Comparison of ENCODE assay signal across 21 mouse cellular contexts in the genomic region with DNA sequence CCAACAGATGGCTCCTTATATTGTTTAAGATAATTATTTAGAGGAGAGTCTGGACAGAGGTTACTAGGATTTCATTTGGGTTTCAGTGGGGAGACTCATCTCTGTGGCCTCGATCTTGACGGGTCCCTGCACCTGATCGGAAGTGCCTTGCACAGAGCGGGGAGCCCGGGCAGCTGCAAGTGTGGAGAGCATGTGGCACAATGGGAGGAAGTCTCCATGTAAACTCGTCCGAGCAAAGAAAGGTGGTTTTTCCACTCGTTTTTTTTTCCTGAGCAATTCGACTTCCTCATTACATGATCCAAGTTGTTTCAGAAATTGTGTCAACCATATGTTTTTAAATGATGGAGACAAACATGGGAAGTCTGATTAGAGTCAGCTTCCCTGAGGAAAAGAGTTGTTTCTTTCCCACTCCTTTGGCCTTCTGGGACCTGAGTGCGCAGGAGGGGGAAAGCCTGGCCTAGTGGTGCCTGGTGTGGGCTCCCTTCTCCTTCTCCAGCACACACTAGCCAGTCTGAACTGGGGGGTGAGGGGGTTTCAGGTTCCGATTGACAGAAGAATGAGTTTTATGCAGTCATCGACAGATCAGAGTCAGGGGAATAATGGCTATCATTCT.
DNase-seq lines count a peak whose midpoint lies in the region; ATAC-seq and TF ChIP-seq lines count a peak whose summit lies in the region.
"Had no signal": no experiment of that assay in that cellular context is flagged by ENCODE, and none has a peak within 500 bp of the region (broad histone marks: within the 10 kb centered on the region; RNA-seq: fewer than 3 reads in every experiment).

No protein-coding gene starts in this region.

- H3K79me2 ChIP-seq in CH12.LX (replicated peaks; ENCODE audit: control insufficient read depth, extremely low read depth, insufficient read depth, poor library complexity, severe bottlenecking), result no peaks in the 10 kb centered on the region

- dilution Hi-C loops in CH12.LX (cut with MboI; ENCODE audit: extremely low pct_ligation_motif_present, extremely low pct_unique_long_range_greater_than_20kb, low sequenced_read_pairs), result no loop called here

- H3K4me1 ChIP-seq in heart, embryonic 13.5 days, result 0 out of 2 replicates have a peak, but pooled peaks cover 5% of the 10 kb centered on the region
- no peaks in the 10 kb centered on the region for H3K4me1 ChIP-seq in kidney, embryonic 16.5 days (ENCODE audit: insufficient read depth, low read length)
- no peaks in the 10 kb centered on the region; a peak in 1 of 4 replicates for H3K4me1 ChIP-seq in CH12.LX (ENCODE audit: control insufficient read depth in 1 of 2, insufficient read depth in 2 of 2)
- H3K4me1 ChIP-seq in lung, postnatal 0 days (ENCODE audit: insufficient read depth, low read depth, low read length), result no peaks in the 10 kb centered on the region; the same call in 1 of the 2 replicates

- no peak overlapping the region for H3K4me3 ChIP-seq in heart, embryonic 13.5 days
- no peak overlapping the region for H3K4me3 ChIP-seq in kidney, embryonic 16.5 days (ENCODE audit: low read length)
- no peak overlapping the region for H3K4me3 ChIP-seq in CH12.LX (replicated peaks in 1 of 3; ENCODE audit: low read depth in 2 of 3, low read length in 2 of 3, poor library complexity in 1 of 3)
- no peak overlapping the region for H3K4me3 ChIP-seq in lung, postnatal 0 days (ENCODE audit: low read depth, low read length)
- H3K4me3 ChIP-seq: forebrain, embryonic 10.5 days; left cerebral cortex, adult 2 months; midbrain, embryonic 10.5 days had no signal

- no peak for TF ChIP-seq CTCF in CH12.LX (conservative IDR thresholded peaks at IDR 0.05 in 1 of 2, IDR thresholded peaks at IDR 0.05 in 1 of 2; ENCODE audit: low read depth in 2 of 2, low read length in 2 of 2)
- TF ChIP-seq CTCF in lung, postnatal 0 days (IDR thresholded peaks at IDR 0.05), result no peak

- H3K27me3 ChIP-seq in heart, embryonic 13.5 days (replicated peaks), result no peaks in the 10 kb centered on the region
- H3K27me3 ChIP-seq in kidney, embryonic 16.5 days (ENCODE audit: insufficient read depth, low read length), result no peaks in the 10 kb centered on the region
- no peaks in the 10 kb centered on the region for H3K27me3 ChIP-seq in CH12.LX (replicated peaks)
- H3K27me3 ChIP-seq in lung, postnatal 0 days (replicated peaks; ENCODE audit: insufficient read depth, low read length), result no peaks in the 10 kb centered on the region

- in situ Hi-C loops in CH12.LX (cut with MboI; ENCODE audit: low pct_ligation_motif_present, low pct_unique_long_range_greater_than_20kb, low sequenced_read_pairs), result no loop called here

- WGBS in heart, embryonic 13.5 days, result 66% methylated on average over 12 of the region's 12 CpGs
- WGBS in kidney, embryonic 16.5 days, result 69% methylated on average over 12 of the region's 12 CpGs
- 59% methylated on average over 12 of the region's 12 CpGs for WGBS in lung, postnatal 0 days

- H3K27ac ChIP-seq in heart, embryonic 13.5 days (replicated peaks), result peak overlapping the region; percentile 36; the same call in 1 of the 2 replicates
- peak overlapping the region; percentile 47; the same call in 1 of the 2 replicates for H3K27ac ChIP-seq in kidney, embryonic 16.5 days (ENCODE audit: low read length)
- H3K27ac ChIP-seq in CH12.LX (ENCODE audit: insufficient read depth, low read depth), result no peak overlapping the region
- peak overlapping the region; percentile 68 for H3K27ac ChIP-seq in lung, postnatal 0 days (ENCODE audit: low read length)
- H3K27ac ChIP-seq: forebrain, embryonic 10.5 days; left cerebral cortex, adult 2 months; macrophage; midbrain, embryonic 10.5 days had no signal

- DNase-seq in heart, adult 8-10 months (ENCODE audit: low spot score), result no peak
- no peak for DNase-seq in kidney, postnatal 36 days
- no peak for DNase-seq in CH12.LX (ENCODE audit: extremely low read depth)
- peak; percentile 45 for DNase-seq in lung, postnatal 0 days (ENCODE audit: low spot score)
- no peak for DNase-seq in embryo, embryonic 10.5 days (ENCODE audit: low spot score)
- DNase-seq in left cerebral cortex, postnatal 4 days, result no peak
- DNase-seq: adrenal gland, postnatal 14 days; cerebellum, adult 11-12 months; cerebellum, postnatal 14 days; forebrain, postnatal 0 days; layer of hippocampus, adult 9-11 months; right cerebral cortex, postnatal 14 days; spleen, adult 18-20 months had no signal

- no peaks in the 10 kb centered on the region for H3K9me3 ChIP-seq in heart, embryonic 13.5 days
- H3K9me3 ChIP-seq in kidney, embryonic 16.5 days (ENCODE audit: low read length), result no peaks in the 10 kb centered on the region
- H3K9me3 ChIP-seq in CH12.LX (replicated peaks; ENCODE audit: low read length), result no peaks in the 10 kb centered on the region
- H3K9me3 ChIP-seq in lung, postnatal 0 days (ENCODE audit: low read length), result no peaks in the 10 kb centered on the region
- H3K9me3 ChIP-seq: forebrain, embryonic 10.5 days; midbrain, embryonic 10.5 days had no signal

- no peak overlapping the region for H3K9ac ChIP-seq in heart, embryonic 13.5 days
- no peak overlapping the region for H3K9ac ChIP-seq in kidney, embryonic 16.5 days (replicated peaks; ENCODE audit: low read length)
- no peak overlapping the region for H3K9ac ChIP-seq in CH12.LX (ENCODE audit: insufficient read depth, low read depth)
- no peak overlapping the region for H3K9ac ChIP-seq in lung, postnatal 0 days (replicated peaks; ENCODE audit: low read depth)
- H3K9ac ChIP-seq: forebrain, postnatal 0 days had no signal

- peaks cover 3% of the 10 kb centered on the region; the same call in 1 of the 2 replicates for H3K36me3 ChIP-seq in heart, embryonic 13.5 days
- H3K36me3 ChIP-seq in kidney, embryonic 16.5 days (ENCODE audit: insufficient read depth, low read length), result no peaks in the 10 kb centered on the region
- no peaks in the 10 kb centered on the region for H3K36me3 ChIP-seq in CH12.LX (replicated peaks in 1 of 2; ENCODE audit: control insufficient read depth in 1 of 2, insufficient read depth in 1 of 2, low read length in 1 of 2)
- H3K36me3 ChIP-seq in lung, postnatal 0 days (ENCODE audit: insufficient read depth, low read length), result 0 out of 2 replicates have a peak, but pooled peaks cover 7% of the 10 kb centered on the region

- no peak for TF ChIP-seq RAD21 in CH12.LX (IDR thresholded peaks at IDR 0.05; ENCODE audit: low read depth, low read length)

- H3K4me2 ChIP-seq in heart, embryonic 13.5 days, result no peak overlapping the region
- H3K4me2 ChIP-seq in kidney, embryonic 16.5 days (replicated peaks; ENCODE audit: low read depth, low read length), result no peak overlapping the region
- 0 out of 2 replicates have a peak overlapping the region, but pooled peaks have one; percentile 12 for H3K4me2 ChIP-seq in CH12.LX (ENCODE audit: insufficient read depth, low read depth, poor library complexity, severe bottlenecking)
- no peak overlapping the region for H3K4me2 ChIP-seq in lung, postnatal 0 days (replicated peaks; ENCODE audit: low read depth, low read length)
- H3K4me2 ChIP-seq: liver, embryonic 11.5 days had no signal

- intact Hi-C loops in left cerebral cortex, postnatal 4 days (cut with DNase I), result no loop called here

- ATAC-seq in heart, embryonic 13.5 days (ENCODE audit: extremely low read depth, insufficient number of reproducible peaks, low FRiP score, low TSS enrichment), result no peak
- ATAC-seq in kidney, embryonic 16.5 days (ENCODE audit: low FRiP score, low TSS enrichment), result no peak
- ATAC-seq in lung, postnatal 0 days, result peak; percentile 64
- ATAC-seq: forebrain, postnatal 0 days; hindbrain, embryonic 16.5 days had no signal

- TF ChIP-seq POLR2A in CH12.LX (IDR thresholded peaks at IDR 0.05; ENCODE audit: low read depth, low read length), result no peak

- TF ChIP-seq EP300 in CH12.LX (IDR thresholded peaks at IDR 0.05; ENCODE audit: low read length), result no peak
- peak; percentile 77 for TF ChIP-seq EP300 in lung, postnatal 0 days (IDR thresholded peaks at IDR 0.05)

TF ChIP-seq in CH12.LX, 34 proteins besides CTCF, POLR2A, EP300 and RAD21:
- no peak for TF ChIP-seq JUN (IDR thresholded peaks at IDR 0.05; ENCODE audit: insufficient read depth, low read depth, low read length)
- no peak for TF ChIP-seq POLR2AphosphoS2 (IDR thresholded peaks at IDR 0.05; ENCODE audit: low read depth, low read length)
- no peak for TF ChIP-seq IRF4 (IDR thresholded peaks at IDR 0.05; ENCODE audit: low read depth, low read length)
- TF ChIP-seq USF2 (conservative IDR thresholded peaks at IDR 0.05; ENCODE audit: low read depth, low read length), result no peak
- TF ChIP-seq ZMIZ1 (IDR thresholded peaks at IDR 0.05; ENCODE audit: low read depth, low read length), result no peak
- no peak for TF ChIP-seq BHLHE40 (IDR thresholded peaks at IDR 0.05; ENCODE audit: low read depth, low read length)
- no peak for TF ChIP-seq ZC3H11A (IDR thresholded peaks at IDR 0.05; ENCODE audit: low read depth, low read length)
- no peak for TF ChIP-seq KAT2A (IDR thresholded peaks at IDR 0.05; ENCODE audit: insufficient replicate concordance, low read length)
- TF ChIP-seq CHD1 (IDR thresholded peaks at IDR 0.05; ENCODE audit: low read depth, low read length), result no peak
- TF ChIP-seq NELFE (IDR thresholded peaks at IDR 0.05; ENCODE audit: low read depth, low read length), result no peak
- TF ChIP-seq CHD2 (IDR thresholded peaks at IDR 0.05; ENCODE audit: low read length), result no peak
- TF ChIP-seq TCF12 (IDR thresholded peaks at IDR 0.05; ENCODE audit: low read depth, low read length), result no peak
- TF ChIP-seq TBP (conservative IDR thresholded peaks at IDR 0.05; ENCODE audit: low read depth, low read length), result no peak
- no peak for TF ChIP-seq ZNF384 (IDR thresholded peaks at IDR 0.05; ENCODE audit: low read depth, low read length)
- TF ChIP-seq SIN3A (IDR thresholded peaks at IDR 0.05; ENCODE audit: low read length), result no peak
- no peak for TF ChIP-seq MAFK (IDR thresholded peaks at IDR 0.05; ENCODE audit: insufficient replicate concordance, low read length)
- no peak for TF ChIP-seq ELF1 (IDR thresholded peaks at IDR 0.05; ENCODE audit: low read depth, low read length)
- no peak for TF ChIP-seq NRF1 (IDR thresholded peaks at IDR 0.05; ENCODE audit: low read depth, low read length)
